Mouse (Mus musculus) forebrain, embryonic 14.5 days (tissue): ENCODE data around the gene Spast. TPM values are rescaled to one million over a fixed set of nuclear protein-coding genes. Genes with fewer than 3 reads are reported as not detected.
"Not testable (repeated sequence)": the region's sequence is repeated elsewhere in the genome, so short reads cannot be mapped to it uniquely, and the experiment has no call there.

ENCODE experiments used
- ATAC-seq: fragments of 200-750 bp; cut with Nextera tagmentation; 2 replicates; pipeline ENCODE4 v1.8.0; 2017; ENCODE audit warnings: mild to moderate bottlenecking, moderate library complexity
- DNase-seq: peaks from one replicate; pipeline ENCODE4 v3.0.0-alpha.2; 2015; ENCODE audit warnings: low spot score
- H3K27ac ChIP-seq: fragments of 300-500 bp; sonication (generic); 2 replicates; pipeline ENCODE4 v1.5.1; 2014; ENCODE audit warnings: low read depth, mild to moderate bottlenecking, control low read depth, low read length, moderate library complexity
- H3K27me3 ChIP-seq: fragments of 300-500 bp; sonication (generic); replicated peaks from 2 replicates; pipeline ENCODE4 v1.6.1; 2014; ENCODE audit warnings: low read length, control low read depth, mixed read lengths; ENCODE audit not compliant: control insufficient read depth, insufficient read depth
- H3K36me3 ChIP-seq: fragments of 300-500 bp; sonication (generic); 2 replicates; pipeline ENCODE4 v1.6.1; 2014; ENCODE audit warnings: low read length, control low read depth; ENCODE audit not compliant: control insufficient read depth, insufficient read depth
- H3K4me1 ChIP-seq: fragments of 300-500 bp; sonication (generic); 2 replicates; pipeline ENCODE4 v1.6.1; 2014; ENCODE audit warnings: antibody characterized with exemption, low read length, control low read depth; ENCODE audit not compliant: control insufficient read depth, insufficient read depth
- H3K4me2 ChIP-seq: fragments of 300-500 bp; sonication (generic); 2 replicates; pipeline ENCODE4 v1.6.1; 2014; ENCODE audit warnings: mild to moderate bottlenecking, control low read depth, low read length
- H3K4me3 ChIP-seq: fragments of 300-500 bp; sonication (generic); 2 replicates; pipeline ENCODE4 v1.5.1; 2014; ENCODE audit warnings: low read depth, low read length, control low read depth
- H3K9ac ChIP-seq: fragments of 300-500 bp; sonication (generic); 2 replicates; pipeline ENCODE4 v1.6.1; 2014; ENCODE audit warnings: mild to moderate bottlenecking, low read length, control low read depth, moderate library complexity
- H3K9me3 ChIP-seq: fragments of 300-500 bp; sonication (generic); replicated peaks from 2 replicates; pipeline ENCODE4 v1.6.1; 2016; ENCODE audit warnings: low read length, control low read depth, mixed read lengths; ENCODE audit not compliant: control insufficient read depth
- WGBS: fragments of 180-500 bp; shearing (Covaris S2); extraction: QIAGEN DNeasy Blood & Tissue Kit; methylation state at CpG from one replicate; pipeline ENCODE4 v1.1.7; 2014; 5-methylcytosine and 5-hydroxymethylcytosine counted together
- polyA plus RNA-seq: library from polyadenylated mRNA; unstranded; fragments of >200 nt; fragmentation: Nextera tagmentation; extraction: Ambion mirVana; gene quantifications from 2 replicates; pipeline ENCODE4 v1.2.1, GENCODE M21; 2014

Gene Spast
- polyA plus RNA-seq, 1 experiment from 2014 or later: 40.3 TPM

DNA sequence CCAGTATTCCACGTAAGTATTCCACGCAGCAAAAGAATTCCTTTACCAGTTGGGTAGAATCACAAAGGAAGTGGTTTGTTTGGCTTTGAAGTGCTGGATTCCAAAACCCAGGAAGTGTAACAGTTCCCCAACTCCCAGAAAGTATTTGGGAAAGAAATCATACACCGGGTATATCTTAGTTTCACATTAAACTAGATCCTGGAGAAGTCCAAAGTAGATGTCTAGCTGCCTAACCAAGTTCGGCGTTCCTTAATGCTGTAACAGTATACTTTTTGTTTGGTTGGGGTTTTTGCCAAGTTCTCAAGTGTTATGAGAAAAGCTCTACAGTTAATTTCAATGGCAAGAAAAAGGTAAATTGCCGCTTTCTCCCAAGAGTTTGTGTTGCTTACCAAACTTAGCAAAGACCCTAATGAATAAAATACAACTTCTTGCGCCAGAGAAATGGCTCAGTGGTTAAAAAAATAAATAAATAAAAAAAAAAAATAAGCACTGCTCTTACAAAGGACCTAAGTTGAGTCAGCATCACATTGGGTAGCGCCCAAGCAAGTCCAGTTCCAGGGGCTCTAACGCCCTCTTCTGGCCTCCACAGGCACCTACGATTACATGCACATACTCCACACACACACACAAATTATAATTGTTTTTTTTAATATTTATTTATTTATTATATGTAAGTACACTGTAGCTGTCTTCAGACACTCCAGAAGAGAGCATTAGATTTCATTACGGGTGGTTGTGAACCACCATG lies 42.5 kb upstream of the Spast start:
- peaks cover 10% of the 10 kb centered on the region for H3K4me1 ChIP-seq
- H3K9me3 ChIP-seq: no peaks in the 10 kb centered on the region
- peaks cover 11% of the 10 kb centered on the region; the same call in 1 of the 2 replicates for H3K36me3 ChIP-seq
- WGBS: 41% methylated on average over 11 of the region's 11 CpGs
- DNase-seq (peak; percentile 48), ATAC-seq (no peak)
- H3K27ac ChIP-seq: no peak overlapping the region; the same call in 1 of the 2 replicates
- peak overlapping the region; percentile 96; the same call in 1 of the 2 replicates for H3K9ac ChIP-seq
- peak overlapping the region; percentile 78 for H3K4me2 ChIP-seq
- peak overlapping the region; percentile 89 for H3K4me3 ChIP-seq
- H3K27me3 ChIP-seq: no peaks in the 10 kb centered on the region

DNA sequence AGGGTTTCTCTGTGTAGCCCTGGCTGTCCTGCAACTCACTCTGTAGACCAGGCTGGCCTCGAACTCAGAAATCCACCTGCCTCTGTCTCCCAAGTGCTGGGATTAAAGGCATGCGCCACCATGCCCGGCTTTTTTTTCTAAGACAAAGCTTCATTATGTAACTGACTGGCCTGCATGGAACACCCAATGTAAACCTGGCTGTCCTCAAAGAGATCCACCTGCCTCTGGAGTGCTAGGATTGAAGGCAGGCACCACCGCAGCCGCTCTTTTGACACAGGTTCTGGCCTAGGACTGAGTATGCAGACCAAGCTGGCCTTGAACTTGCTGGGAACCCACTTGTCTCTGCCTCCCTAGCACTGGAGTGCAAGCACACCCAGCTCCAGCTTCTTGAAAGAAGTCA lies 41.8 kb upstream of the Spast start:
- not testable (repeated sequence) for H3K27me3 ChIP-seq, H3K9ac ChIP-seq, H3K4me1 ChIP-seq, DNase-seq, H3K4me2 ChIP-seq, ATAC-seq, H3K27ac ChIP-seq, H3K9me3 ChIP-seq, H3K4me3 ChIP-seq
- peaks cover 18% of the 10 kb centered on the region; the same call in 1 of the 2 replicates for H3K36me3 ChIP-seq
- 93% methylated on average over 5 of the region's 5 CpGs for WGBS

DNA sequence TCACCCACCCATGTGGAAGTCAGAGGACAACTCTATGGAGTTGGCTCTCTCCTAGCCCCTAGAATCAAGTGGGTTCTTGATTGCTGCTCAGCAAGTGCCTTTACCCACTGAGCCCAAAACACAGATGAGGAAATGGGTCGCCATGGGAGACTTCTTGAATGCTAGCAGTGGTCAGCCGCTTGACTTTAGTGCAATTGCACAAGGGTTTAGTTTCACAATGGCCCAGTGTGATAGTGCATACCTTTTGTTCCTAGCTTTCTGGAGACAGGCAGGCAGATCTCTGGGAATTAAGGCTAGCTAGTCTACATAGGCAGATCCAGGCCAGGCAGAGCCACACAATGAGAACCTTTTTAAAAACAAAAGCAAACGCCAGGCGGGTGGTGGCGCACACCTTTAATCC lies 38.7 kb upstream of the Spast start:
- DNase-seq: no peak
- WGBS: 85% methylated on average over 5 of the region's 5 CpGs
- no peak for ATAC-seq

DNA sequence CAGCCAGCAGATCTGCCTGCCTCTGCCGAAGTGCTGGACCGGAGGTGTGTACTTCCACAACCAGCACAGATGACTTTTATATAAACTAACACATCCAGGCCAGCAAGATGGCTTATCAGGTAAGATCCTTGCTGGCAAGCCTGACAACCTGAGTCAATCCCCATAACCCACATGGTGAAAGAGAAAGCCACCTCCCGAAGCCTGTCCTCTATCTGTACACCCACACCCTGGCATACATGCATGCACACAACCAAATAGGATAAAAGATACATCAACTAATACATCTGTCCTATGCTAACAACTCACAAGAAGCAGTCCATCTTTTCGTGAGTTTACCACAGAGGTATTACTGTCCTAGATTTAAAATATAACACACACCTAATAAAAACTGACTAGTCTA lies 34.7 kb upstream of the Spast start:
- DNase-seq (no peak), ATAC-seq (no peak)
- Histone ChIP-seq H3K4me3 (no peak overlapping the region), H3K4me2 (no peak overlapping the region), H3K36me3 (peaks cover 49% of the 10 kb centered on the region), H3K27ac (no peak overlapping the region), H3K4me1 (no peaks in the 10 kb centered on the region), H3K9me3 (no peaks in the 10 kb centered on the region), H3K9ac (no peak overlapping the region), H3K27me3 (no peaks in the 10 kb centered on the region)
- over 99% methylated on average over 4 of the region's 4 CpGs for WGBS

More for the DNA sequence above, 38.7 kb upstream of the Spast start:
- Histone ChIP-seq H3K4me2 (no peak overlapping the region), H3K9ac (no peak overlapping the region), H3K27ac (no peak overlapping the region), H3K27me3 (no peaks in the 10 kb centered on the region), H3K4me1 (no peaks in the 10 kb centered on the region), H3K9me3 (no peaks in the 10 kb centered on the region), H3K4me3 (no peak overlapping the region), H3K36me3 (peaks cover 31% of the 10 kb centered on the region)

DNA sequence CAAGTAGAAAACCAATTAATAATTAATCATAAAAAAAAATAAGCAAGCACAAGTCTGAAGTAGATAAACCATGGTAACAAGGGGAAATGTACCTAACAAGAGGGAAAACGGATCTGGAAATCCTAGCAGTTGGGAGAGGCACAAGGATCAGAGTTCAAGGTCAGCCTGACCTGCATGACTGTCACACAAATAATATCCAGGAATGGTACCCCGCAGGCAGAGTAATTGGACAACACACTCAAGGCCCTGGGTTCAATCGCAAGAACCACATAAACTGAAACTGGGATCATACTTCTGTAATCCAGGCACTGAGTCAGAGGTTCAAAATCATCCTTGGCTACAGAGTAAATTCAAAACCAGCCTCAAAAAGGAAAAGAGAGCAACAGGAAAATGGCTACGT lies 33.2 kb upstream of the Spast start:
- WGBS: 96% methylated on average over 4 of the region's 4 CpGs
- H3K36me3 ChIP-seq: peaks cover 44% of the 10 kb centered on the region
- DNase-seq: no peak
- no peak overlapping the region for H3K4me3 ChIP-seq
- no peaks in the 10 kb centered on the region for H3K4me1 ChIP-seq
- no peaks in the 10 kb centered on the region for H3K27me3 ChIP-seq
- no peak overlapping the region for H3K9ac ChIP-seq
- ATAC-seq: no peak
- no peak overlapping the region for H3K27ac ChIP-seq
- H3K4me2 ChIP-seq: no peak overlapping the region
- no peaks in the 10 kb centered on the region for H3K9me3 ChIP-seq

DNA sequence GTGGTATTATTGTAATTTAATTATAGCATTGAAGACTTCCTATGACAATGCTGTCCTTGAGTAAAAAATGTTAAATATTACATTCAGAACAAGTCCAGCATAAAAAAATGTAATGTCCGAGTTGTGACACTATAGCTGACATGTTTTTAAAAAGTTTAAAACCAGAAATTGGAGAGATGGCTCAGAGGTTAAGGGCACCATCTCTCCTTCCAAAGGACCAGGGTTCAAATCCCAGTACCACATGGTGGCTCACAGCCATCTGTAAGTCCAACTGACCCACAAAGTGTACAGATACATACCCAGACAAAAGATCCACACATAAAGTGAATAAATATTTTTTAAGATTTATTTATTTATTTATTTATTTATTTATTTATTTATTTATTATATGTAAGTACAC lies 32.8 kb upstream of the Spast start:
- Histone ChIP-seq H3K4me3 (no peak overlapping the region), H3K9ac (no peak overlapping the region), H3K4me2 (no peak overlapping the region), H3K4me1 (no peaks in the 10 kb centered on the region), H3K36me3 (peaks cover 44% of the 10 kb centered on the region), H3K27me3 (no peaks in the 10 kb centered on the region), H3K27ac (no peak overlapping the region), H3K9me3 (no peaks in the 10 kb centered on the region)
- ATAC-seq: no peak
- WGBS: 96% methylated on average over 1 of the region's 1 CpGs
- no peak for DNase-seq

DNA sequence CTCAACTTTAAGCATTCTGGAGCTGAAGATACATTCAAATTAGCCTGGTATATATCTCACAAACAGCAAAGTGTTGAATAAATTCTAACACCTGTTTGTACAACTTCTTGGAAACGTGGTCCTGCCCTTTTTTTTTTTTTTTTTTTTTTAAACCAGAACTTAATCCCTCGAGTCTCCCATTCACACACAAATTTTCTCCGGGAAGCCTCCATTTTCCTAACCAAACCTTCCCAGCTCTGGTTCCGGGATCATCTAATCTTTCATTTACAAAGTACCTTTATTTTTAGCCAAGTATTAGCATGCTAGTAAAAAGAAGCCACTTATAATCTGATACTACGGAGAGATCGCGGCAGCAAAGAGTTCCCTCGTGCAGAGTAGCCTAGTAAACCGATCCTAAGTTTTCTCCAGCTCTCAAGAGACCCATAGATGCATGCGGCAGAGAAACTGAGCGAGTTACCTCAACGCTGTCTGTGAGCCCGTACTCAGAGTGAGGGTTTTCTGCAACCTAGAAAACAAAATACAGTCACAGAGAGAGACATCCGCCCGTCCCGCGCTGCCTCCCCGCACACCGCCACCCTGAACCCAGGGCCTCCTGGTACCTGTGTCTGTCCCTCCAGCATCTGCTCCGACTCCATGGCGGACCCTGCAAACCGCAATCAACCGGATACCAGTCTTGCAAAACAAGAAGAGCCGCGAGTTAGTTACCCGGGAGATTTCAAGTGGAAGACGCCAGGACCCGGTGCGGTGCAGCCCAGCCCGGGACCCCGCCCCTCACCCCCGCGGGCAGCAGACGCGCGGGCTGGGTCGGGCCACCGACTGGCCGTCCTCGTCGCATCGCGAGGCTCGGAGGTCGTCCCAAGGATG lies 23.1 kb upstream of the Spast start:
- H3K4me1 ChIP-seq: peaks cover 4% of the 10 kb centered on the region; the same call in 1 of the 2 replicates
- peak overlapping the region; percentile 58 for H3K4me3 ChIP-seq
- WGBS: under 1% methylated on average over 45 of the region's 45 CpGs
- no peak for DNase-seq
- peak overlapping the region; percentile 86 for H3K27ac ChIP-seq
- H3K9me3 ChIP-seq: no peaks in the 10 kb centered on the region
- H3K9ac ChIP-seq: peak overlapping the region; percentile 74
- peak overlapping the region; percentile 76 for H3K4me2 ChIP-seq
- no peaks in the 10 kb centered on the region for H3K27me3 ChIP-seq
- ATAC-seq: peak; percentile 89
- peaks cover 13% of the 10 kb centered on the region; the same call in 1 of the 2 replicates for H3K36me3 ChIP-seq

DNA sequence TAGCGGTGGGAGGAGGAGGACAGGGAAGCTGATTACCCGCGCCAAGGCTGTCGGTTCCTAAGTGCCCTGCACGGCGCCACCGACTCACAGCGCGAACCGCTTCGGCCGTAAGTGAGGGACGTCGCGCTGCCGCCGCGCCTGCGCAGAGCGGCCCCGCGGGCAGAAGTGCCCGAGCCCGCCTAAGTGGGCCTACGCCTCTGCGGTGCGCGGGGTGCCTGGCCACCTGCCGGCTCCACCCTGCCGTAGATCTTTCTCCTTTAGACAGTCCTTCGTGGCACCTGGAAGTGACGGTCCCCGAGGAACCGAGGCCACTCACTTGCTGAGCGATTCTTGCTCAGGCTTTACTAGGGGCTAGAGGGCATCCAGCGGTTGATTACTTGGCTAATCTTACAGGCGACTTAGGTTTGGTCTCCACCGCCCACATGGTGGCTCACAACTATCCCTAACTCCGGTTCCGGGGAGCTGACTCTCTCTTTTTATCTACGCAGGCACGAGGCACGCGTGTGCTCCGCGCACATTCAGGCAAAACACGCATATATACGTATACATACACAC lies 22.4 kb upstream of the Spast start:
- DNase-seq (peak; percentile 93), ATAC-seq (peak; percentile 98)
- Histone ChIP-seq H3K36me3 (peaks cover 13% of the 10 kb centered on the region; the same call in 1 of the 2 replicates), H3K4me2 (peak overlapping the region; percentile 76), H3K27me3 (no peaks in the 10 kb centered on the region), H3K4me3 (peak overlapping the region; percentile 58), H3K27ac (peak overlapping the region; percentile 86), H3K4me1 (peaks cover 4% of the 10 kb centered on the region; the same call in 1 of the 2 replicates), H3K9me3 (no peaks in the 10 kb centered on the region), H3K9ac (peak overlapping the region; percentile 74)
- WGBS: under 1% methylated on average over 41 of the region's 48 CpGs
